Mouse (Mus musculus): ENCODE measurements around the gene H2bfm.
"Not testable (repeated sequence)": the region's sequence is repeated elsewhere in the genome, so short reads cannot be mapped to it uniquely, and the experiment has no call there.

H2bfm gene

GRCm38 (mm10) chrX:136927031-136927430 is at the start of gene H2bfm:
Gene H2bfm, plus strand, starts transcription at chrX:136927325.
- DNase-seq: no peak

GRCm38 (mm10) chrX:136895757-136896156 is 31.4 kb upstream of the H2bfm start:
- no peak for DNase-seq

GRCm38 (mm10) chrX:136904369-136904768 is 22.8 kb upstream of the H2bfm start:
- no peak for DNase-seq

GRCm38 (mm10) chrX:136925863-136926262 is 1.3 kb upstream of the H2bfm start:
- DNase-seq: no peak

- DNase-seq: no peak
Observed at GRCm38 (mm10) chrX:136937985-136938384, 10.9 kb downstream of the H2bfm start.

- DNase-seq: peak; percentile 81 to 88
Observed at GRCm38 (mm10) chrX:136957583-136958279, 30.6 kb downstream of the H2bfm start.

- DNase-seq: not testable (repeated sequence)
Observed at GRCm38 (mm10) chrX:136958300-136958699, 31.2 kb downstream of the H2bfm start.

GRCm38 (mm10) chrX:136959688-136960087 is 32.6 kb downstream of the H2bfm start:
- DNase-seq: peak; percentile 22 to 23

- not testable (repeated sequence) for DNase-seq
Observed at GRCm38 (mm10) chrX:136975397-136975796, 48.3 kb downstream of the H2bfm start, which contains the start of gene Tmsb15b2. Gene Tmsb15b2, minus strand, starts transcription at chrX:136975497.

GRCm38 (mm10) chrX:136976424-136977084 is 49.4 kb downstream of the H2bfm start, which contains the start of the genes Tmsb15l and Tmsb15b1:
Gene Tmsb15l, minus strand, starts transcription at chrX:136976869.
Gene Tmsb15b1, minus strand, starts transcription at chrX:136976874.
- DNase-seq: peak; percentile 51 to 78
